Mouse (Mus musculus) layer of hippocampus, adult 18-20 months (tissue): ENCODE measurements at regions not wholly inside any gene's neighbourhood (a gene's known extent, or its start where the extent isn't known, plus 50 kb on each side); places are given as distances from the start of the nearest gene placed in this dataset.
"Not testable (repeated sequence)": the region's sequence is repeated elsewhere in the genome, so short reads cannot be mapped to it uniquely, and the experiment has no call there.

Experiments used
- DNase-seq, 2 experiments: peaks; one replicate each; pipeline ENCODE4 v3.0.0; 2022; ENCODE audit warnings: low spot score in 2 of 2

DNA sequence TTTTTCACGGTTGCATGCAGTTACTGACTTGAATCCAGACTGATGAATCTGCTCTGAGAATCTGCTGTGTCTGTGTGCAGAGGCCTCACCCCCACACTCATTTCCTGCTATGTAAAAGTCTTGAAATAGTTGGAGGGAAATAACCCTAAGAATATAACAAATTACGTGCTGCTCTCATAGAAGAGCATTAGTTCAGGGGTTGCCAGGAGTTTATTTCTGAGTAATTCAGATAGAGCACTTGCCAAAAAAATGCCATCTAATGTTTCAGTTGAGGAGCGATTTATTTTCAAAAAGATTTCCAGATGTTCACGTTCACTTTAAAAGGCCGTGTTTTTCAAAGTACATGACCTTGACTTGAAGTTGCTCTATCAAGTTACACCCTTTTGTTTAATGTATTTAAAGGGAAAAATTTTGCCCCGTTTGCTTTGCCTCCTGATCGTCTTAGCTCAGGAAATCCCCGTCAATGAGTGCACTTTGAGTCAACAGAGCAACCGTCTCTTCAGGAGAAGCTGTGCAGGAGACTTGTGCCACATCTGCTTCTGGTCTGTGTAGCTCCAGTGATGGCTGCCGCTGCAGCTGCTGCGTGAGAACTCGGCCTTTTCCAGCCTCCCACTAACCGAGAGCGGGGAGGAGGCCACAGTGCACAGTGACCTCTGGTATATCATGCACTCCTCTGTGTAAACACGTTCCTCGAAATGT is 50.9 kb upstream of the Sec61g start:
- DNase-seq = no peak

DNA sequence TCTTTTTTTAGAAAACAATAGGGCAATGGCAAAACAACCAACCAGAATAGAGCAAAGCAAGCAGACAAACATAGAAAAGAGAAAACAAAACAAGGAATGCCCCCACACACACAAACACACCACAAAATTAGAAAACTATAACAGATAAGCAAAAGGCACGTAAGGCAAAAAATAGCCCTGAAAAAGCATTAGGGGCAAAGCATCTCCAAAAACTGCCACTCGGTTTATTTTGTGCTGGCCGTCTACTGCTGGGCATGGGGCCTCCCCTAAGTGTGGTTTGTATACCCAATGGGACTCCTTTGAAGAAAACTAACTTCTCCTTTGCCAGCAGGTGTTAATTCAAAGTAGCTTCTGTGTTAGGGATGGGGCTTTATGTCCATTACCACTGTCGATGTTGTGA is 53.4 kb upstream of the Sec61g start:
- no peak for DNase-seq

DNA sequence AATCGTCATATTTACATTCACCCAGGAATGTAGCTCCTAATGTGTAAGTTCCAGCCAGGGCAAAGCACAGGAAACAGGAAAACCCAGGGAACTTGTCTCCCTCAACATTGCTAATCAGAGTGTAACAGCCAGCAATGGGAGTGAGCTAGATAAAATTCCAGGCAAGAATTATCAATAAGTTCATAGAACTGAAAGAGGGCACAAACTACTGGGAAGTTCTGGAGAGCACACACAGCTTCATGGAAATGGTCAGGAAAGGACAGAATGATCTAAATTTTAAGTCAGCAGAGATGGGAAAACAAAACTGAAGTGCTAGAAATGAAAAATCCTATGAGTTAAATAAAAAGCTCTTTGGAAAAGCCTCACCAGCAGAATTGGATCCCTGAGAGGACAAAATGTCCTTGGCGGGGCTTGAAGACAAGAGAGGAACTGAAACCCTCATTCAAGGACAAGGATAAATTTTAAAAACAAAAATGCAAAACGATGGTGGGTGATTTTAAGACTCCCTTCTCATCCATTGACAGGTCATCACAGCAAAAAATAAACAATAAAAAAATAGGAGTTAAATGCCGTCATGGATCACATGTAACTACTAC is 80.9 kb upstream of the Sec61g start:
- DNase-seq = no peak

DNA sequence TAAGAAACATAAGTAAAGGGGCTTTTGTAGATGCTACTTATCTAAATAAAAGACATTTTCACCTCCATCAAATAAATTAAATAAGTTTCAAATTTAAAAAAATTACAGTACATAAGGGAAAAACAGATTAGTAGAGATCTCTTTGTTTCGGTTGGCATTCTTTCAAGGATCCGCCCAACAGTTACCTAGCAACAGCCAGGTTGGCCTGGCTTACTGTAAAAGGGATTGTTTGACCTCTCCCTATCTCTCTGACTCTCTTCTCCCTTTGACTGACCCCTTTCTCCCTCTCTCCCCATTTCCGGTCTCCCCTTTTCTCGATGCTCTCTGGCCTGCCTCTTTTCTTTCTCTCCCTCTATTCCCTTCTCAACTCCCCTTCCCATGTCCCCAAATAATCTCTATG is 82.3 kb upstream of the Sec61g start:
- no peak for DNase-seq

DNA sequence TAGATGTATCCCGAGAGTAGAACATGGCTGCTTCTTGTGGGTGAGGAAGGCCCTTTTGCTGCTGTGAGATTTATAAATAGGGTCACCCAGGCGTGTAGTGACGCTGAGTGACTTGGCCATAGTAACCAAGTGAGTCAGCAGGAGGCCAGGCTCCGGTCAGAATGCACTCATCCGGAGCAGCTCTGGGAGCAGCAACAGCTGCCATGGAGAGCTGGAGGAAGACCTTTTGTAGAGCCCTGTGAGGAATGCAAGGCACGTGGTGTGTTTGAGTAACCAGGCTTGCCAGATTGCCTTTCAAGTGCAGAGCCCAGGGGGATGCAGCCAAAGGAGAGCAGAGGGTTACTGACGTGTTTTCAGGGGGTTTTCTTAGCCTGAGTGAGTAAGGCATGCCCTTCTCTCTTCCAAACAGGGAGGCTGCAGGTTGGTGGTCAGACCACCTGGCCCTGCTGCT is 83.2 kb upstream of the Sec61g start:
- DNase-seq = peak; percentile 5 to 44

DNA sequence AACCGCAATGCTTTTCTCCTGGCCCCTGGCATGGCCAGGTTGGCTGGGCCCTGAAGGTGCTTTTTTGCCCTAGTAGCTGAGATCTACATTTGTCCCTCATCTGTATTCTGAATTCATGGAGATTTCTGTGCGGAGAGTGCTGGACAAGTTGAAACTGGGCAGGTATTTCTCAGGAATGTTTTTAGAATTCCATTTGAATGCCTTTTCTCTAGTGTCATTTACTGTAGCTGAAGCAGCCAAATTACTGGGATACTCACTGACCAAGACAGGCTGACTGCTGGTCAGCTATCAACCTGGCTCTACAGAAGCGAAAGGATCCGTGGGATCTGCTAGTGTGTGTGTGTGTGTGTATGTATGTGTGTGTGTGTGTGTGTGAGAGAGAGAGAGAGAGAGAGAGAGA is 83.7 kb upstream of the Sec61g start:
- DNase-seq = no peak

DNA sequence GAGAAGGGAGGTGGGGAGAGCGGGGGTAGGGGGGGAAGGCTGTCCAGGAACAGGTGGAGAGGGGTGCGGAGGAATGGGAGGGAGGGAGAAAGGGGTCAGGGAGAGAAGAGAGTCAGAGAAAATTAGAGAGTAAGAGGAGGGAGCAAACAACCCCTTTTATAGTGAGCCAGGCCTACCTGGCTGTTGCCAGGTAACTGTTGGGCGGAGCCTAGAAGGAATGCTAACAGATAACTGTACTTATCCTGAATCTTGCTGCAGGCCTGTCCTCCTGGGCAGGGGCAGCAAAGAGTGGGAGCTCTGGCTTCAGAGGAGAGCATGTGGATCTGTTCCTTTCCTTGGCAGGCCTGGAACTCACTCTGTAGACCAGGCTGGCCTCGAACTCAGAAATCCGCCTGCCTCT is 84.5 kb upstream of the Sec61g start:
- DNase-seq = no peak

DNA sequence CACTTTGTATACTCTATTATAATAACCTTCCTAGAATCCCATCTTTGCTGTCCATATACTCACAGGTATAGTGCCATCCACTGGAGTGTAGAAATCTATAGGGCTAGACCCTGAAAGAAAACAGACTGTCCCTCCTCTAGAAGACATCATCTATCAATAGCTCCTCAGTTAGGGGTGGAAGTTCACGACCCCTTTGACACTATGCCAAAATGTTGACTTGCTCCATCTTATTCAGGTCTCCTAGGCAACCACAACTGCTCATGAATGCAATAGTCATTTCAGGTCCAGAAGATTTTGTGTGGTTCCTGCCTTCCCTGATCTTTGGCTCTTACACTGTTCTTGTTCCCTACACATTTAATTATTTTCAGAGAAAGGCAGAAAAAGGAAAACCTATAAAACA is 86.5 kb upstream of the Sec61g start:
- no peak for DNase-seq

DNA sequence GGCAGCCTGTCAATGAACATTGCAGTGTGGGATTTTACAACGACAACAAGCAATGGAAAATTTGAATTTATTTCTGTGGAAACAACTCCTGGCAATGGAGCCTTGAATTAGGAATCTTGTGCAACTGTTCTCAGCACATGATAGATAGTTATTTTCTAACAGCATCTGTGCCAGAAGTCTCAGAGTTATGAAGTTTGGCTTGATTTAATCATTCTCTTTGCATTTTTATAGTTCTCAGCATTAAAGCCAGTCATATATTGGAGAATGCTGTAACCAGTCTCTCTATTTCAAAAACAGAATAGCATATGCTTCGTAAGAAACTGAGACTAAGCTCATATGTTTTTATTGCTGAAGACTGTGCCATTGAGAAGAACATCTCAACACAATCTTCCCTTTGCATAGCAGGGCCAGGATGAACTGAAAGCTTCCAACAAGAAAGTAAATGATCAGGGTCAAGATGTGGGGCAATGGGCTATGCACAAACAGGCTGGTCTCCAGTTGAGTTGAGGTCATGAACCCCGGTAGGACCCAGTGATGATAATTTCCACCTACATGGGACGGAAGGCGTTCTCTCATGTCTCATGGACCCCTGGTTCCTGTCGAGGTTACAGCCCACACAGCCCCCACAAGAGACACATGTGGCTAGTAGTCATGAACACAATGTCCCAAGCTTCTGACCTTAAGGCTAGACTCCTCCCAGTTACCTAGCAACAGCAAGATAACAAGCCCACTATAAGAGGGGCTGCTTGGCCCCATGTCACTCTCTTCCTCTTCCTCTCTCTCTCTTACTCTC is 89.0 kb upstream of the Sec61g start:
- peak in 1 of 2 experiments; percentile 28 for DNase-seq

DNA sequence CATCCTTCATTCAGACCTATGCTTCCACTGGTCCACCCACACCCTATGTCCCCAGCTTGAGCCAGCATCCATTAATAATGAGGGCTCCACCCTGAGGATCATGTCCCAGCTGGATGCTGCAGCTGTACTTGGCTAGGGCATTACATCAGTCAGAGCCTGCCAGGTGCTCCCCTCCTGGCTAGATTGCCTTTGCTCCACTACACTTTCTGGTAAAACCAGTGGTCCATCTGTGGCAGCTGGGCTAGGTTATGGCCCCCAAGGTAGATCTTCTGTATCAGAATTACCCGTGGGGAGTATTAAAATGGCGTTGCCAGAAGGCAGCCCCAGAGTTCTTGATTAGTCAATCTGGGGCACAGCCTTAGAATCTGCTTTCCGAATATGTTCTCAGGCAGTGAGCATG is 94.7 kb upstream of the Sec61g start:
- DNase-seq = no peak

DNA sequence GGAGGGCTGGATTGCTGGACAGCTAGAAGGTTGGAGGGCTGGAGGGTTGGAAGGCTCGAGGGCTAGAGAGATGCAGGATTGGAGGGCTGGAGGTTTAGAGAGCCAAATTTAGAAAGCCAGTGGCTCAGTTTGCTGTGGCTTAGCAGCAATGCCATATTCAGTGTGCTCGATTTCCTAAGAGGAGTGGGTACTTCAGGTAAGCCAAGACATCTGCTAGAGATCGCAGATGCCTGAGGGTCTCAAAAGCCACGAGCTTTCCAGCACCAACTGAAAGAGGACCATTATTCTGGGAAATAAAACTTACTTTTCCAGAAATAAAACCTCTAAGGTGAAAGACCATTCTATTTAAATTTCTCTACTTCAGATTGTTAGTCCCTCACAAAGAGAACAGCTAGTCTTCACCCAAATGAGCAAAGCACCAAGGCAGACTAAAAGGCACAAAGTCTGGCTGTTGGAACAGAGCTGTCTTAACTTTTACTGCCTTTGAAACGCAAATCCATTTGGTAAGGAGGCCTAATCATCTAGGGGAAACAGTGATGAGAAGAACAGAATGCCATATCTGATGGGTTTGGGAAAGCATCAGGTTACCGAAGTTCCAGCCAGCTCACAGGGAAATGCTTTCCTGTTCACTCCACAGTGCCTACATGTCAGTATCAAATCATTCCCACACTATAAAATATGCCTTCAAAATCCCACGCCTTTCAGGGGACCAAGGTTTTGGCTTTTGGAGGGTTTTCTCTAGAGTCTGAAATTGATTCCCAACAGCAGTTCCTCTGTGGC is 98.3 kb upstream of the Sec61g start:
- DNase-seq = no peak

DNA sequence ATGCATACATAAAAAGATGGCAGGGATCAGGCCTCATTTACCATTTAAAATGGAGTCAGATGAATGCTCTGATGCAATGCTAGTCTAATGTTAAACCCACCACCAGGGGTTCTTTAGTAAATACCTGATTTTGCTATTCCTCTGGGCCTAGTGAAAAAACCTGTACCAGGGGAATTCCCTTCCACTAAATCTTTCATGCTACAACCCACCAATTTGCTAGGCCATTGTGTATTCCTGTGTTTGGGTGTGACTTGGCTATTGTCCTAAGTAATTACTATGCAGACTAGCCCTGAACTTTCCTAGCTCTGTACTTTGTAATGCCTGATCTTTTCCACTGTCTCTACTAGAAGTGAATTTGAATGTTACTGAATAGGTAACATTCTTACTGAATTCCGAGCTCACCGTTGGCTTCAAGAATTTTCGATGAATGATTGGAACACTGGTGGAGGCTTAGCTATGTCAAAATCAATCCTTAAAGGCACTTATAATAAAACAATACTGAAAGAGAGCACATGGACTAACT is 99.7 kb upstream of the Sec61g start:
- DNase-seq = not testable (repeated sequence)

DNA sequence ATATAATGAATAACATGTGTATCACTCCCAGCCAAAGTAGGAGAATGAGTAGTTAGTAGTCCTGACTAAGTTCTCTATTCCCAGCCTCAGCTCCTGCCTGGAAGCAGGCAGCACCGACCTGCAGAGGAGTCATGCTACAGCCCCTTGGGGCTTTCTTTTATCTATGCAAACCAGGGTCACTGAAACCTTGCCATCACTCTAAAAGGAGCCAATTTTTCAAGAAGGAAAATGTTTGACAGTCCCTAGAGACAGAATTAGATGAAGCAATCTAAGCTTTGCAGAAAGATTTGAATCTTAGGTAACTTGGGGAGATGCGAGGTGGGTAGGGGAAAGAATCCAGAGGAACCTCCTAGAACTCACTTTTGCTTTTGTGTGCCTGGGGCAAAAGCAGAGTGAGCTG is 103.5 kb upstream of the Sec61g start:
- DNase-seq = no peak

DNA sequence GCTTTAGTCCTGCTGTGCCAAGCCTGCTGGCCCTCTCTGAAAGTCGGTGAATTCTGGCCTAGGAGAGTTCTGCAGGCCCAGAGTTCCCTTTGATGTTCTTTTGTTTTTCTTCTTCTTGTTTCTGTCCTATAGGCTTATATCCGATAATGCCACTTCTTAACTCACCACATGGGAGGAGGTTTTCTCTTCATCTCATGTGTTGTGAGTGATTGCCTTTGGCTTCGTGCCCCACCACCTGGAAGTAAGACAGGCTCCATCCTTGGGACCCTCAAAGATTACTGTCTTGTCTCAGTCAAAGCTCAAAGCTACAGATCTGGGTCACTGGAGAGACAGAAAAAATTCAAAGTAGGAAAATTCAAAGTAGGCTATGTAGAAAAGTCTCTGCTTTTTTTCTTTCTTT is 104.2 kb upstream of the Sec61g start:
- DNase-seq = no peak

DNA sequence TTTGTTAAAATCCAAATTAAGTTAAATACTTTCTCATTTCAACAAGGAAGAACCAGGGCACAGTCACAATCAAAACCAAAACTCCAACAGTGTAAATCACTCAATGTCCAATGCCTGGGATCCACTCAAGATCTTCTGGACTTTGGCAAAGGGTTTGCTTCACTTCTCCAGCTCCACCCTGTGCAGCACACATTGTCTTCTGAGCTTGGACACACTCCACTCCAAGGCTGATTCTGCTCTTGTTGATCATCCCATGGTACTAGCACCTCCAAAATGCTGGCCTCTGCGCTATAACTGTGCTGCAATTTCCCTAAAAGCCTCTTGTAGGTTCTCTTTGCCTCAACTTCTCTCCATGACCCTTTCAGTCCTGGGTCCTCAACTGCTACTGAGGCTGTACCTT is 111.5 kb upstream of the Sec61g start:
- no peak for DNase-seq

DNA sequence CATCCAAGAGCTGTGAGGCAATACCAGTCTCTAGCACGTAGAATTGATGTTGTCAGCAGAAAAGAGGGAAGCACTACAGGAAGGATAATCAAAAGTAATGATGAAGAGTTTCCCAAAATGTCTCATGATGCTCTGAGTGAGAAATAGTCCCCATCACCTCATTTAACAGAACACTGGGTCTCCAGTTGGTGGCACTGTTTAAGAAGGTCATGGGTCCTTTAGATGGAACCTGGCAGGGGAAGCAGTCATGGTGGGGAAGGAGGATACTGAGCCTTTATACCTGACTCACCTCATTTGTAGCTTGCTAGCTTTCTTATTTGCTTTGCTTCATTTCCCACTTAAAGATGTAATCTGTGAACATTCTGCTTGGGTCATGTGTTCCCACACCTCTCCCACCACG is 115.4 kb upstream of the Sec61g start:
- no peak for DNase-seq

DNA sequence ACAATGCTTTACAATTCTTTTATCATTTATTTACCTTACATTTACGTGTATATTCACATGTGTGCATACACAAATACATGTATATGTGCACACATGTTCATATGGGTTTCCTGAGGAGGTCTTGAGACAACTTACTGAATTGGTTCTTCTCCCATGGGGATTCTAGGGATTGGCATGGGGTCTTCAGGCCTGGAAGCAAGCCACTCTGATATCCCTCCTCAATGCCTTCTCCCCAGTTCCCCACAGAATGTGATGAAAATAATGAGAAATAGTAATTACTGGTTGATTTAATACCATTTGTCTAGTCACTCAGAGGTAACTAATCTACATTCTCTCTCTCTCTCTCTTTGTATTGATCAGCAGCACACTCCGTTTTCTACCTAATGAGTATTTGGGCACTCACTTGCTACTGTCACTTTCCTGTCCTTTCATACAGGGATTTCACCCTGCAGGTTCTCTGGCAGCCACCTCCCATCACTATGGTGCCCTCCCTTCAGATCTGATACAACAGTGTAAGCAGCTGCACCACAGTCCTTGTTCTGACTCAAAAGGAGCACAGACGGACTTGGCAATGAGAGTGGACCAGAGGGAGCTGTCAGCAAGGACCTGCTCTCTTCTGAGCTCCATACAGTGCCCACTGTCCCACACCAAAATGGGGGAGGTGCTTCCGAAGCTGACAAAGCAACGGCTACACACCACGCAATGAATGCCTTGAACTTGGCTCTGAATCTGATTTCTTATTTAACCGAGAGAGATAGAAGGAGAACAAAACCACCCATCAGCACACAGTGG is 119.2 kb upstream of the Sec61g start:
- no peak for DNase-seq

DNA sequence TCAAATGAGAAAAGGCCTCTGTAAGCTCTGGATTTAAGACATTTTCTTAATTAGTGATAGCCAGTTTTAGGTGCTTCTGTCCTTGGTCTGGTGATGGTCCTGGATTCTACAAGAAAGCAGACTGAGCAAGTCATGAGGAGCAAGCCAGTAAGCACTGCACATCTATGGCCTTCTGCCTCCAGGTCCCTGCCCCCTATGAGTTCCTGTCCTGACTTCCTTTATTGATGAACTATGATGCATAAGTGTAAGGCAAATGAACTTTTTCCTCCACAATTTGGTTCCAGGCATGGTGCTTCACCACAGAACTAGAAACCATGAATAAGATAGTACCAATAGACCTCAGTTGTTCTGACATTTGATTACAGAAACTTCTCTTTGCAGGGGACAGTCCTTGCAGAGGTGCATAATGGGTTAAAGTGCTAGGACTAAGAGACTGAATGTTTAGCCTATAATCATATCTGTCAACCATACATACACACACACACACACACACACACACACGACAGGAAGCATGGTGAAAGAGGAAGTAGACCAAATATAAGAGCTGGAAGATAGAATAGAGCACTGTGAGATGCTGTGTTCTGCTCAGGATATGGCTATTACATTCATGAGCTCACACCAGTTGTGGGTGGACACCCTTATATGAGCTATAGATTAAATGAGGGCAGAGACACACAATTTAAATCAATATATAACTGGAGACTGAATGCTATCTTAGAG is 121.3 kb upstream of the Sec61g start:
- no peak for DNase-seq

DNA sequence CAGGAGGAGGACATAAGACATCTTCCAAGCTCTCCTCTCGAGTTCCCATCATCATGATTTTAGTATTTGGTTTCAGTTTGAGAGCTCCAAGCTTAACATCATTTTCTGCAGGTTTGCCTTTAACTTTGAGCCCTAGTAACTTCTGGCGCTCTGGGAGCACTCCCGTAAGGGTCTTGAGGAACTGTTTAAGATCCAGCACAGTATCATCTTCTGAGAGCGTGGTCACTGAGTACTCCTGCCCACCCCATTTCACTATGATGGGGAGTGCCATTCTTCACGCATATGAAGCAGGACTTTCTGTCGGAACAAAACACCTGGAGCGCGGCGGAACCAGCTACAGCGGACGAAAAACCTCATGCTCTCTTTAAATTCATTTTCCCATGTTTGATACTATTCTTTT is 116.2 kb upstream of the Egfr start:
- DNase-seq = not testable (repeated sequence)

DNA sequence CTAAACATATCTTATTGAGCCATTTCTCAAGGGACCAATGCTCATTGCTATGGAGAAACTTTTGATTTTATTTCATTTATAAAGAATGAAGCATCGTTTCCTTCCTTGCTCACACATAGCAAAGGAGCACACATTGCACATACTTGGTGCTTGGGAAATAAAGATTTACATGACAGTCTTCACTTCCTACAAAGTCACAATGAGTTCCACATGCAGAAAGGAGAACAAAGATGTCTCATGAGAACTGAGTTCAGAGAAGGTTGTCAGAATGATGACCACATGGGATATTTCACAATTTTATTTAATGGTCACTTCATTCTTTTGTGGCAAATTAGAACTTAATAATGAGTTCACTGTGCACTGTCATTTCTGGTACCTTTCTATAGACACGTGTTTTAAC is 114.3 kb upstream of the Egfr start:
- DNase-seq = no peak
